Mouse (Mus musculus) neural tube, embryonic 11.5 days (tissue): ENCODE results near the gene Tmprss5. TPM values are rescaled to one million over a fixed set of nuclear protein-coding genes. Genes with fewer than 3 reads are reported as not detected.

Source experiments
- ATAC-seq: fragments of 200-750 bp; cut with Nextera tagmentation; 2 replicates; pipeline ENCODE4 v1.8.0; 2017; ENCODE audit warnings: moderate number of reproducible peaks, mild to moderate bottlenecking, moderate TSS enrichment, moderate library complexity; ENCODE audit not compliant: insufficient read depth, low FRiP score, low TSS enrichment
- DNase-seq: peaks from one replicate; pipeline ENCODE4 v3.0.0-alpha.2; 2015; ENCODE audit warnings: low spot score
- H3K27ac ChIP-seq: fragments of 300-500 bp; sonication (generic); 2 replicates; pipeline ENCODE4 v1.5.1; 2014; ENCODE audit warnings: low read depth, mild to moderate bottlenecking, low read length
- H3K27me3 ChIP-seq: fragments of 300-500 bp; sonication (generic); 2 replicates; pipeline ENCODE4 v1.6.1; 2014; ENCODE audit warnings: mild to moderate bottlenecking, low read length, mixed read lengths; ENCODE audit not compliant: control insufficient read depth, insufficient read depth
- H3K36me3 ChIP-seq: fragments of 300-500 bp; sonication (generic); 2 replicates; pipeline ENCODE4 v1.6.1; 2014; ENCODE audit warnings: mild to moderate bottlenecking, low read length, moderate library complexity, mixed read lengths; ENCODE audit not compliant: control insufficient read depth, insufficient read depth
- H3K4me1 ChIP-seq: fragments of 300-500 bp; sonication (generic); 2 replicates; pipeline ENCODE4 v1.6.1; 2014; ENCODE audit warnings: low read length, mixed read lengths; ENCODE audit not compliant: control insufficient read depth, insufficient read depth
- H3K4me2 ChIP-seq: fragments of 300-500 bp; sonication (generic); 2 replicates; pipeline ENCODE4 v1.6.1; 2014; ENCODE audit warnings: low read depth, mild to moderate bottlenecking, moderate library complexity
- H3K4me3 ChIP-seq: fragments of 300-500 bp; sonication (generic); 2 replicates; pipeline ENCODE4 v1.5.1; 2014; ENCODE audit warnings: low read depth, low read length
- H3K9ac ChIP-seq: fragments of 300-500 bp; sonication (generic); 2 replicates; pipeline ENCODE4 v1.6.1; 2014; ENCODE audit warnings: mild to moderate bottlenecking, low read length
- H3K9me3 ChIP-seq: fragments of 300-500 bp; sonication (generic); 2 replicates; pipeline ENCODE4 v1.6.1; 2016; ENCODE audit warnings: low read length; ENCODE audit not compliant: control insufficient read depth
- WGBS: fragments of 180-500 bp; shearing (Covaris S2); extraction: QIAGEN DNeasy Blood & Tissue Kit; methylation state at CpG from one replicate; pipeline ENCODE4 v1.1.7; 2014; 5-methylcytosine and 5-hydroxymethylcytosine counted together
- polyA plus RNA-seq: library from polyadenylated mRNA; unstranded; fragments of >200 nt; fragmentation: Nextera tagmentation; extraction: Ambion mirVana; gene quantifications from 2 replicates; pipeline ENCODE4 v1.2.1, GENCODE M21; 2014

Tmprss5 gene
- polyA plus RNA-seq, 1 experiment from 2014 or later: 0.86 TPM

DNA sequence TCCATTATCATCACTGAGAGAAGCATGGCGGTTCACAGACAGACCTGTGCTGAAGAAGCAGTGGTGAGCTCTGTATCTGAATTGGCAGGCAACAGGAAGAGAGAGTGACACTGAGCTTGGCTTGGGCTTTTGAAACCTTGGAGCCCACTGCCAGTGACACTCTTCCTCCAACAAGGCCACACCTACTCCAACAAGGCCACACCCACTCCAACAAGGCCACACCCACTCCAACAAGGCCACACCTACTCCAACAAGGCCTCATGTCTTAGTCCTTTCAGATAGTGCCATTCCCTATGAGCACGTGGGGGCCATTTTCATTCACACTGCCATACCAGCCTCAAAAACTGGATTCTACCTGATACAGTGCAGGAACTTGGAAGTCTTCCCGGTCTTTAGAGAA, 17.8 kb downstream of the Tmprss5 start:
- no peaks in the 10 kb centered on the region for H3K9me3 ChIP-seq
- no peaks in the 10 kb centered on the region for H3K36me3 ChIP-seq
- H3K27me3 ChIP-seq: no peaks in the 10 kb centered on the region
- DNase-seq (no peak), ATAC-seq (no peak)
- 92% methylated on average over 3 of the region's 3 CpGs for WGBS
- no peak overlapping the region for H3K9ac ChIP-seq
- H3K4me2 ChIP-seq: no peak overlapping the region
- H3K4me1 ChIP-seq: peaks cover 8% of the 10 kb centered on the region
- no peak overlapping the region for H3K27ac ChIP-seq
- no peak overlapping the region for H3K4me3 ChIP-seq

DNA sequence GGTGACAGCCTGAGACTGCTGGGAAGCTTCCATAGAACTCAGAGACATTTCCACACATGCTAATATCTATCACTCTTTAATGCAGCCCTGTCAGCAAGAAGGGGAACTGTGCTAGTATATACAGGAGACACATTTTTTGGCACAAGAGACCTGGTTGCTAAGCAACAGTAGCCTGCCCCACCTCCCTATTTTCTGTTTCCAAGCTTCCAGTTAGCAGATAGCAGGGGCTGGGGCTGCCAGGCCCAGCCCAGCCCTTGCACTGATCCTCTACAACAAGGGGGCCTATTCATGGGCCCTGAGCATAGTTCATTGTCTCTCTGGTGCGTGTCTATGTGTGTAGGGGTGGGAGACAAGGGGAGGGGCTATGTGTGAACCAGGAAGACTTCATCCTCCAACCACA, 21.3 kb downstream of the Tmprss5 start:
- H3K27ac ChIP-seq: no peak overlapping the region
- peaks cover 8% of the 10 kb centered on the region for H3K4me1 ChIP-seq
- H3K36me3 ChIP-seq: no peaks in the 10 kb centered on the region
- WGBS: 27% methylated on average over 1 of the region's 1 CpGs
- H3K9me3 ChIP-seq: no peaks in the 10 kb centered on the region
- no peaks in the 10 kb centered on the region for H3K27me3 ChIP-seq
- DNase-seq (peak; percentile 62), ATAC-seq (peak; percentile 84)
- H3K4me3 ChIP-seq: no peak overlapping the region
- no peak overlapping the region for H3K9ac ChIP-seq
- H3K4me2 ChIP-seq: no peak overlapping the region

DNA sequence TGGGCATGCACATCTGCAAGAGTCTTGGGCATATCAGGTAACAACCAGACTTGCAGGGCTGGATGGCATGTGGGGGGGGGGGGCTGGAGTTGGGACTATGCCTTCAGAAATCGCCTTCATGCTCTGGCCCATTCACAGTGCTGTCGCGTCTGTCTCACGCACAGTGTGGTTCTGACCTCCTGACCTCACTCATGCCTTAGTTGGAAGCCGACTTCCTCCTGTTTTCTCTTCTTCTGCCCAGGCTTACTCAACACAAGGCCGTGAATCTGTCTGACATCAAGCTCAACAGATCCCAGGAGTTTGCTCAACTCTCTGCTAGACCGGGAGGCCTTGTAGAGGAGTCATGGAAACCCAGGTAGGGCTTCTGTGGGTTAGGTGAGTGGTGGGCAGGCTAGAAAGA, 28.0 kb downstream of the Tmprss5 start:
- Histone ChIP-seq H3K27me3 (no peaks in the 10 kb centered on the region), H3K4me1 (peaks cover 5% of the 10 kb centered on the region; the same call in 1 of the 2 replicates), H3K4me2 (no peak overlapping the region), H3K9me3 (no peaks in the 10 kb centered on the region), H3K36me3 (no peaks in the 10 kb centered on the region), H3K4me3 (no peak overlapping the region), H3K27ac (no peak overlapping the region), H3K9ac (no peak overlapping the region)
- ATAC-seq (no peak), DNase-seq (no peak)
- 28% methylated on average over 7 of the region's 7 CpGs for WGBS

- H3K9me3 ChIP-seq: no peaks in the 10 kb centered on the region
- WGBS: 60% methylated on average over 6 of the region's 6 CpGs
- no peaks in the 10 kb centered on the region for H3K36me3 ChIP-seq
- DNase-seq (no peak), ATAC-seq (no peak)
- H3K4me3 ChIP-seq: no peak overlapping the region
- H3K4me2 ChIP-seq: no peak overlapping the region
- no peak overlapping the region for H3K9ac ChIP-seq
- H3K27me3 ChIP-seq: no peaks in the 10 kb centered on the region
- peaks cover 5% of the 10 kb centered on the region; the same call in 1 of the 2 replicates for H3K4me1 ChIP-seq
- no peak overlapping the region for H3K27ac ChIP-seq
Observed at GRCm38 (mm10) chr9:49110476-49111220, 29.6 kb downstream of the Tmprss5 start.

GRCm38 (mm10) chr9:49111296-49111695, 30.2 kb downstream of the Tmprss5 start:
- 86% methylated on average over 5 of the region's 5 CpGs for WGBS
- Histone ChIP-seq H3K9me3 (no peaks in the 10 kb centered on the region), H3K27ac (no peak overlapping the region), H3K9ac (no peak overlapping the region), H3K4me2 (no peak overlapping the region), H3K36me3 (no peaks in the 10 kb centered on the region), H3K4me1 (peaks cover 5% of the 10 kb centered on the region; the same call in 1 of the 2 replicates), H3K4me3 (no peak overlapping the region), H3K27me3 (no peaks in the 10 kb centered on the region)
- no peak for DNase-seq
- ATAC-seq: no peak

- 55% methylated on average over 3 of the region's 3 CpGs for WGBS
- no peaks in the 10 kb centered on the region for H3K4me1 ChIP-seq
- no peak for DNase-seq
Observed at GRCm38 (mm10) chr9:49118271-49118825, 37.3 kb downstream of the Tmprss5 start.

GRCm38 (mm10) chr9:49119759-49120158, 38.7 kb downstream of the Tmprss5 start:
- H3K9me3 ChIP-seq: no peaks in the 10 kb centered on the region
- H3K27ac ChIP-seq: no peak overlapping the region
- no peak overlapping the region for H3K4me2 ChIP-seq
- no peak overlapping the region for H3K4me3 ChIP-seq
- no peaks in the 10 kb centered on the region for H3K36me3 ChIP-seq
- no peaks in the 10 kb centered on the region for H3K4me1 ChIP-seq
- ATAC-seq (no peak), DNase-seq (no peak)
- H3K9ac ChIP-seq: no peak overlapping the region
- 84% methylated on average over 4 of the region's 4 CpGs for WGBS
- no peaks in the 10 kb centered on the region for H3K27me3 ChIP-seq

More at GRCm38 (mm10) chr9:49118271-49118825, 37.3 kb downstream of the Tmprss5 start:
- Histone ChIP-seq H3K27me3 (no peaks in the 10 kb centered on the region), H3K4me3 (no peak overlapping the region), H3K4me2 (no peak overlapping the region), H3K36me3 (no peaks in the 10 kb centered on the region), H3K9me3 (no peaks in the 10 kb centered on the region), H3K9ac (no peak overlapping the region), H3K27ac (no peak overlapping the region)
- ATAC-seq: no peak

- Histone ChIP-seq H3K27me3 (no peaks in the 10 kb centered on the region), H3K36me3 (no peaks in the 10 kb centered on the region), H3K9ac (no peak overlapping the region), H3K9me3 (no peaks in the 10 kb centered on the region), H3K4me3 (no peak overlapping the region), H3K4me2 (no peak overlapping the region), H3K27ac (no peak overlapping the region), H3K4me1 (no peaks in the 10 kb centered on the region)
- WGBS: 66% methylated on average over 7 of the region's 7 CpGs
- ATAC-seq (no peak), DNase-seq (no peak)
Observed at GRCm38 (mm10) chr9:49125706-49126105, 44.6 kb downstream of the Tmprss5 start.

GRCm38 (mm10) chr9:49130514-49131010, 49.5 kb downstream of the Tmprss5 start:
- no peak overlapping the region for H3K9ac ChIP-seq
- no peak overlapping the region for H3K4me2 ChIP-seq
- H3K4me1 ChIP-seq: no peaks in the 10 kb centered on the region
- H3K9me3 ChIP-seq: no peaks in the 10 kb centered on the region
- H3K27me3 ChIP-seq: no peaks in the 10 kb centered on the region
- WGBS: 68% methylated on average over 5 of the region's 5 CpGs
- no peak overlapping the region for H3K27ac ChIP-seq
- ATAC-seq (no peak), DNase-seq (no peak)
- no peaks in the 10 kb centered on the region for H3K36me3 ChIP-seq
- no peak overlapping the region for H3K4me3 ChIP-seq
